Mouse (Mus musculus): ENCODE results near the gene Olfr1420.
A peak's percentile ranks its signal among the peaks of the same experiment; 100 is the strongest.
"Not testable (repeated sequence)": the region's sequence is repeated elsewhere in the genome, so short reads cannot be mapped to it uniquely, and the experiment has no call there.

The Olfr1420 gene

GRCm38 (mm10) chr19:11886265-11886664 is at the start of gene Olfr1420:
Olfr1420 (plus strand) TSS chr19:11886565.
- DNase-seq = no peak

DNA sequence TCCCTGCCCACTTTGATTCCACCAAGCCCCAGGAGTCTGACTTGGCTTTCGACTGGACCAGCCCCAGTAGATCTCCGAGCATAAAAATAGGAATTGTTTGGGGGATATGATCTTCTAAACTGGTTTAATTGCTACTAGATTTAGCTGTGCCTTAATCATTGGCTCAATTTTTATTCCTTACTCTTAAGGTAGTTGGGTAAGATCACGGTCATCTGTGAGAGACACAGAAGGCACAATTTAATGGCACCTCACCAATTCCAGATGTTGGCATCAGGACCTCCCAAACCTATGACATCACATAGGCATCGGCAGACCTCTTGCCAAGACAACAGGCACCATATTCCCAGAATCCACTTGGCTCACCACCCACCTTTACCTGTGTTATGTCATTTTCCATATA is 47.2 kb upstream of the Olfr1420 start, which contains the start of gene Olfr1417:
Gene Olfr1417, minus strand, starts transcription at position 101 of the 400 bp plus-strand sequence.
- no peak for DNase-seq

- DNase-seq = no peak
These were observed 40.0 kb upstream of the Olfr1420 start for GRCm38 (mm10) chr19:11846333-11846732.

GRCm38 (mm10) chr19:11852652-11853051 is 33.7 kb upstream of the Olfr1420 start:
- no peak for DNase-seq

DNA sequence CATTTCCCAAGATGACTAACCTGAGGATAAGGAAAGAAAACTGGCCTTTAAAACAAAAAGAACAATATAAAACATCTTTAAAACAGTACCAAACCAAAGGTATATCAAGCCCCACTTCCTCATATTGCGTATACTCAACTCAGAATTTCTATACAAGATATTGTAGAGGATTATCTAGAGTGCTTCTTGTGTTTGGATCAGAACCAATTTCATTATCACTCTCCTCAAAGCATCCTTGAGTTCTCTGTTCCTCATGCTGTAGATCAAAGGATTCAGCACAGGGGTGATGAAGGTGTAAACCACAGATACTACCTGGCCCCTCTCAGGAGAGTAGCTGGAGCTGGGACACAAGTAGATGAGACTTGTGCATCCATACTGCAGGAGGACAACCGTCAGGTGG is 31.5 kb upstream of the Olfr1420 start:
- no peak for DNase-seq

- no peak for DNase-seq
These were observed 29.9 kb upstream of the Olfr1420 start for GRCm38 (mm10) chr19:11856506-11856905.

GRCm38 (mm10) chr19:11860966-11861365 is 25.4 kb upstream of the Olfr1420 start, which contains the start of gene Olfr1418:
Olfr1418 (minus strand) TSS chr19:11861066.
- DNase-seq = no peak

DNA sequence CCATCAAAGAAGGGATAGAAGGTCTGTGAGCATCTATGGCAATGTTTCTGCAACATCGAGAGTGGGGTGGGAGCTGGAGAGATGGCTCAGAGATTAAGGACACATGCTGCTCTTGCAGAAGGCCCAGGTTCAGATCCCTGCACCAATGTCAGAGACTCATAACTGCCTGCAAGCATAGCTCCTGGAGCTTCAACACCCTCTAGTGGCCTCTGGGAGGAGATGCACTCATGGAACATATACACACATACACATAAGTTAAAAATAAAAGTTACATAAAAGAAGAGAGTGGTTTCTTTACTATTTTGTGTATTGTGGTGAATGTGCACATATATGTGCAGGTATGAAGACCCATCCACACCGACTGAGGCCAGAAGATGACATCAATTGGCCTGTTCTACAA is 18.5 kb upstream of the Olfr1420 start:
- DNase-seq = no peak

DNA sequence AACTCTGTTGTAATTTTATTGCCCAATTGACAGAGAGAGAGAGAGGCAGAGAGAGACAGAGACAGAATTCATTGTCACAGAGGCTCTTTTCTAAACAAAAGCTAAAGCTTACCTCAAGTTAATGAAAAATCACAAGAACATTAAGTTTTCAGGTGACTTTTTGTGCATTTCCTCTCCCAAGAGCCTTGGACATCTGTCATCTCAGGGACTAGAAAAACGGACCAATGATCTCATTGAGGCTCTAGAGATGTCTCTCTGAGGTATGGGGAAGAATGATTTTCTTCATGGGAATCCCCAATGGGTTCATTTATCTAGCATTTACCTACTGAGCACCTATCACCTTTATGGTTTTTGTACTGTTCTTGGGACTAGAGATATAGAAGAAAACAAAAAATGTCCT is 11.4 kb upstream of the Olfr1420 start, which contains the start of gene Olfr1419:
Gene Olfr1419, minus strand, starts transcription at position 101 of the 400 bp plus-strand sequence.
- DNase-seq = no peak

- not testable (repeated sequence) for DNase-seq
These were observed 8.0 kb upstream of the Olfr1420 start for GRCm38 (mm10) chr19:11878404-11878803.

DNA sequence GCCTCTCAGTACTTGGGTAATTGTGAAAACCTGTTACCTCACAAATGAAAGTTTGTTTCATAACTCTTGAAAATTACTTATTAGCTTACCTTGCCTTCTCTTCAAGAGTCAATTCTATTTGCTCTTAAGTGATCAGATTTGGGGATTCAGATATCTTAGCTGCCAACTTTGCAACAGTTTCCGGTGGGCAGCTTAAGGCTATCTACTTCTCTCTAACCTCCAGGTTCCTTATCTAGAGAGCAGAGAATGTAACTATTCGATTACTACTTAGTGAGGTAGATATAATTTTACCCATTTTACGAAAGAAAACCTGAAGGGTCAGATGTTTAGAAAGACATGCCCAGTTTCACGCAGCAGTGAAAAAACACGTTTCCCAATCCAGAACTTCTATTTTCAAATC is 24.7 kb downstream of the Olfr1420 start:
- no peak for DNase-seq

DNA sequence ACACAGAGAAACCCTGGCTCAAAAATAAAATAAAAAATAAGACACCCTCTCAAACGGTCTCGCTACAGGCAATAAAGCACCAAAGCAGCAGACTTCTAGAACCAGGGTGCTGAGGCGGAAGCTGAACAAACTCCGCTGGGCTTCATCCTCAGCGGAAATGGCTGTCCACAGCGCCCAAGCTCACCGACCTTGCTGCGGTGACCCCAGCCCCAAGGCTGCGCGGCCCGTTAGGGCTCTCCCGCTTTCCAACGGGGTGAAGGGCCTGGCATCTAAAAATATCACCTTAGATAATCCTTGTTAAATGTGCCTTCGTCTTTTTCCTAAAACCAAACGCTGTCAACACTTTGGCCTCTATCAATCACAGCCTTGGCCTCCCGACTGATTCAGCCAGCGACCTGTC is 25.2 kb downstream of the Olfr1420 start:
- DNase-seq = peak; percentile 65

GRCm38 (mm10) chr19:11912037-11912532 is 25.7 kb downstream of the Olfr1420 start, which contains the start of gene Patl1:
Patl1 (plus strand) TSS chr19:11912399.
- DNase-seq = peak; percentile 99

DNA sequence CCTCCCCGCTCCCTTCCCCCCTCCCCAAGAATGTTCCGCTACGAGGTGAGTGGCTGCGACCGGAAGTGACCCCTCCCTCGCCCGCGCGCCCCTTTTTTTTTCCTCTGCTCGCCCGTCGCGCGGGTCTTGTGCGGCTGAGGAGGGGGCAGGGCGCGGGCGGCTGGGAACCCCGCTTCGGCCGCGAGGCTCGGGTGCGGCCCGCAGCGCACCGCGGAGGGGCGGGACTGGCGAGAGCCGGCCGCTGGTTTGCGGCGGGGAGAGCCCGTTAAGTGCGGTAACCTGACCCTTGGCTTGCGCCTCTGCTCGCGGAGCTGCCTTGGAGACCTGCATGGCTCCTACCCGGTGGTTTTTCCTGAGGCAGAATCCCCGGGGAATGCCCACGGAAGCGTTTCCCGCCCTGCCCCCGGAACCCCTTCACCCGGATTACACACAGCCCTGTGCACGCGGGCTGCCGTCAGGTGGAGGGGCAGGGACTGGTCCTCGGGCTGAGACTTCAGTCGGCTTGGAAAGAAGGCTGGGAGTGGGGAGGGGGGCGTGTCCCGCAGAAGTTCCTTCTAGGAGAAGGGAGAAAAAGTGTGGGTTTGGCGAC is 26.3 kb downstream of the Olfr1420 start:
- DNase-seq = peak; percentile 75

DNA sequence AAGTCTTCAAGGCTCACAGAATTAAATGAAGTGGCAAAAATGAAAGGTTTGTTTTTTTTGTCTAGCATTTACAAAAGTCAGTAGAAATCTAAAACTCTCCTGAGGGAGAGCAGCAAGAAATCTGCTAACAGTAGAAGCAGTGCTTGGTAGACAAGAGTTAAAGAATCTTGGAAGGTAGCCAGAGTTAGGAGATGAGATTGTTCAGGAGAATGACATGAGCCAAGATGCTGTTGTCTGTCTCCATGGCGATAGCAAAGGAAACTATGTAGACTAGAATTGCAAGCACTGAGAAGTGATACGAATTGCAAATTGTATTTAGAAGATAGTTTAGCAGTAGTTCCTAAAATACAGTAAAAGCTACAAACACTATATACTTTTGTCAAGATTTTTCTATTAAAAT is 29.4 kb downstream of the Olfr1420 start:
- peak; percentile 23 for DNase-seq

GRCm38 (mm10) chr19:11922068-11922467 is 35.7 kb downstream of the Olfr1420 start:
- no peak for DNase-seq

GRCm38 (mm10) chr19:11922515-11922914 is 36.1 kb downstream of the Olfr1420 start:
- not testable (repeated sequence) for DNase-seq

GRCm38 (mm10) chr19:11926380-11926779 is 40.0 kb downstream of the Olfr1420 start:
- DNase-seq = no peak

DNA sequence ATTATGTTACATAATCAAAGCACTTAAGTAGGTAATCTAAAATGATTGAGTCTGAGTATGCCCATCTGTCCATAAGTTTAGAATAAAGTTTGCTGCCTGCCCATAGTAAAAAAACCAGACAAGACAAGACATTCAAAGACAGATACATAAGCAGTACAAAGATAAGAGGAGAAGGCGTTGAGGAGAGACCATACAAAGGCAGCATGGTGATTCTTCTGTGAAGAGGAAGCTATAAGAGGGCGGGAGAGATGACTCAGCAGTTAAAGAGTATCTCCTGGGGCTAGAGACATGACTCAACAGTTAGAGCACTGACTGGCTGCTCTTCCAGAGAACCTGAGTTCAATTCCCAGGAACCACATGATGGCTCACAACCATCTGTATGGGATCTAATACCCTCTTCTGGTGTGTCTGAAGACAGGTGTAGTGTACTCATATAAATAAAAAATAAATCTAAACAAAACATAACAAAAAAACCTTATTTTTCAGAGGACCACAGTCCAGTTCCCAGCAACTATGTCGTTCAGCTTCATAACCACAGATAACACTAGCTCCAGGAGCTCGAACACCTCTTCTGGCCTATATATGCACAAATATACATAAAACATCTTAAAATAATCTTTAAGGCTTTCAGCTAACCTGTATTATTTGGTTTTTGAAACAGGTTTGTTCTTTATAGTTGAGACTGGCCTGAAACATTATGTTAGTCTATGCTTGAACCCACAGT is 41.8 kb downstream of the Olfr1420 start:
- DNase-seq = no peak

DNA sequence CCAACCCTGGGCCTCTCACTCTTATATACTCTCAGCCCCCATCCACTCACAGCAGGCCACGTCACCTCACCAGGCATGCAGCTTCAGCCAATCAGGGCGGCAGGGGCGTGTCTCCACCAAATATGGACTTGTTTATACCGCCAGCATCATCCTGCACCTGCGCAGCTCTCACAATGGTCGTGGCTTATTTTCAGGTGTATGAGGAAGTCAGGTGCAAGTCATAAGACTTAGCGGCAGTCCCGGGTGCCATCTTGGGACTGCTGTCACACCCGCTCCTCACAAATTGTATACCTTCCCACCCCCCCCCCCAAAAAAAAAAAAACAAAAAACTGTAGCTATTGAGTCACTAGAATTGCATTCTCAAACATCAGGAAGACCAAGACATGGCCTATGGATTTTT is 60.1 kb downstream of the Olfr1420 start:
- DNase-seq = not testable (repeated sequence)

Data from kidney, postnatal 10 days (tissue).